Mouse (Mus musculus) left cerebral cortex, postnatal 14 days (tissue): ENCODE measurements at regions not wholly inside any gene's neighbourhood (a gene's known extent, or its start where the extent isn't known, plus 50 kb on each side); places are given as distances from the start of the nearest gene placed in this dataset.

ENCODE experiments used
- DNase-seq, 2 experiments: peaks; one replicate each; pipeline ENCODE4 v3.0.0; 2021 to 2022; ENCODE audit warnings: low spot score in 2 of 2, mixed read lengths in 1 of 2
- intact Hi-C: fragments of 180-260 bp; cut with DNase I; formaldehyde crosslinking; loops from one replicate; pipeline ENCODE4 v1.15.1; 2025

DNA sequence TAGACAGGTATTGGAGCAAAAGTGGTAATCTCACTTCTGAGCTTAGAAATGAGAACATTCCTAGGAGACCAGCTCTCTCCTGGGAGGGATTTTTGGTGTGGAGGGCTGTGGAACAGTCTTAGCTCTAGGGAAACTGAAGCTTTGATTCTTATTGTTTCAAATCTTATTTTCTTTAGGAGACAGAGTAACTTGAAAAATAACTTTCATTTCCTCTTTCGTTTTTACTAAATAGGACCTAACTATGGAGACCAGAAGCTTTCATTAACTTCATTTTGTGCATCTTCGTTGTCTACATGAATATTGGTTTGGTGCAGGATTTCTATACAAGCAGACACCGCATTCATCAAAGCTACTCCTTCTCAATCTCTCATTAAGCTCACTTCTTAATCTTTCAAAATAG is 1010.5 kb upstream of the Msl3l2 start:
- no peak for DNase-seq
- intact Hi-C loops: no loop called here

GRCm38 (mm10) chr10:55097225-55097624 is 1009.5 kb upstream of the Msl3l2 start:
- intact Hi-C loops: no loop called here
- DNase-seq: no peak

GRCm38 (mm10) chr10:55098278-55098677 is 1008.4 kb upstream of the Msl3l2 start:
- DNase-seq: no peak
- intact Hi-C loops: no loop called here

DNA sequence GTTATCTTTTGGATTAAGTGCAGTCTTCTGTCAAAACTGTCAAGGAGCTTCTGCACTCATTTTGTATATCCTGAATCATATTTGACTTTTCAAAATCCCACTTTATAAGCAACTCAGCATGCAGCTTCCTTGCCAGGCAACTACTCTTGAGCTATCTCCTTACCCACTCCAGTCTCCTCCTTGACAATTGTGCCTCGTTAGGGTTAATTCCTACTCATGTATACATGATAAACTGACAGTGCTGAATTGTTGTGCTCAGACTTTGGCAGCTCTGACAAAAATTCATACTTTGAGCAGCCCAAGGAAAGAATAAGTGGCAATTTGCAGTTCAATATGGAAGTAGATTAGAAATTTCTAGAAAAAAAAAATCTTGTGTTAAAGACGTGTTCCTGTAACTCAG is 994.5 kb upstream of the Msl3l2 start:
- no peak for DNase-seq
- intact Hi-C loops: no loop called here

- intact Hi-C loops: no loop called here
- no peak for DNase-seq
Measured at GRCm38 (mm10) chr10:55148190-55148589, 958.5 kb upstream of the Msl3l2 start.

- intact Hi-C loops: no loop called here
- no peak for DNase-seq
Measured at GRCm38 (mm10) chr10:55192176-55192575, 914.5 kb upstream of the Msl3l2 start.

DNA sequence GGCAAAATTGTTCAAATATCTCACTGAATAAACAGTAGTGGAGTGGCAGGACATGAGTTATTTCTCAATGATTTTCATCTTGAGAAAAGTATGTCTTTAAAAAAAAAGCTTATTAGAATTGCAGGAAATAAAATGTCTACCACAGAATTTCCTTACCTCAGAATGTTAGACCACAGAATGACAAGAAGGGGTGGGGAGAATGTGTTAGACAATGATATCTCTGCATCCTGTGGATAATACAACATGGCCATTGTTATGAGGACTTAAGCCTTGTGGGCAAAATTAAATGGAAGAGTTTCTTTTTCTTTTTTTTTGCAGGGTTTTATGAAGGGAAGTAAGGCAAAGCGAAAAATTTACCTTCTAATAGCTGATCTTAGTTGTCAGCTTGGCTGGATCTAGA is 912.6 kb upstream of the Msl3l2 start:
- intact Hi-C loops: no loop called here
- DNase-seq: no peak

GRCm38 (mm10) chr10:55195266-55195665 is 911.5 kb upstream of the Msl3l2 start:
- no peak for DNase-seq
- intact Hi-C loops: no loop called here

GRCm38 (mm10) chr10:55237156-55237555 is 869.6 kb upstream of the Msl3l2 start:
- intact Hi-C loops: no loop called here
- DNase-seq: no peak

DNA sequence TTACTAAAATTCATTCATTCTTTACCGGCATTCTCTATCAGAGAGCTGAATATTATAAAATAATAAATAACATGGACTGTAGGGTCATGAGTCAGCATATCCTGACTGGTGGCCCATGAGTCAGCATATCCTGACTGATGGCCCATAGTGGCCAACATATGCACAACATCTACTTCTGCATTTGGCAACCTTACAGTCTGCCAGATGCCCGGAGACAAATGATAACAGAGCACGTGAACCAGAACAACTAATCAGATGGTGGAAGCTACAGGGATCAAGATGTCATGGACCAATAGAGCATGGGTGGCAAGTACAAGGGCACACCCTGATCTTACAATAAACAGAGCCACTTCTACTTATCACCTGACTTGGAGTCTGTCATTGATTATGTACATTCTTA is 849.4 kb upstream of the Msl3l2 start:
- DNase-seq: no peak
- intact Hi-C loops: no loop called here

- DNase-seq: peak in 1 of 2 experiments; percentile 1
- intact Hi-C loops: no loop called here
Measured at GRCm38 (mm10) chr10:55300141-55300540, 806.6 kb upstream of the Msl3l2 start.

DNA sequence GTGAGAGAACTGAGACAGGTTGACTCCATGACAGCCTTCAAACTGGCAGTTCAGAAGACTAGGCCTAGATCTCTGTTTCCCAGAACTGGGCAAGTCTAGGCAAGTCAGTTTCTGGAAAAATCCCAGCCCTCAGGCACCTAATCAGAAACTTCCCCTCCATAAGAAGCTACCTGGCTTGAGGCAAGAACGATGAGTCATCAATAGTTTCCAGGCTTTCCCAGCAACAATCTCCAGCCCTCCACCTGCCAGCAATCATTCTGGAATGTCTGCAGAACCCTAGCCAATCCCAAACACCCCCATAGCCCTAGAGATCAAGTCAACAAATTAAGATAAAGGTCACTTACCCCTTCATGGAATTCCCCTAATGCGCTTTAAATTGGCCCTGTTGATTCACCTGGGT is 772.9 kb upstream of the Msl3l2 start:
- no peak for DNase-seq
- intact Hi-C loops: no loop called here

DNA sequence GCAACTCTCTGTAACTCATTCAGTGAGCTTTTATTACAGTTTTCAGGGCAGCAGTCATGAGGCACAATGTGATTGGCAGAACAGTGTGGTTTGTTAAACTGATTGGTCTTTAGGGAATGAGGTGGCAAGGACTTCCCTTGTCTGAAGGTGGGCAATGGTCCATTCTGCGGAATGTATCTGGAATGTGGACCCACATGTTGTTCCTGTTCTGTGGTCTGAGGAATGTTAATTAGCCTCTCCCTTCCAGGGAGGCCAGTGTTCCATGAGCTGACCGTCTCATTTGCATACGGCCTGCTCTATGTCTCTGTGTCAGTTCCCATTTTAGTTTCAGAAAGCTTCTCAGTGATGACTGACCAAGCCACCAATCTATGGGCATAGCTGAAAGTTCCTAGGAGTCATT is 770.7 kb upstream of the Msl3l2 start:
- no peak for DNase-seq
- intact Hi-C loops: no loop called here

- intact Hi-C loops: no loop called here
- no peak for DNase-seq
Measured at GRCm38 (mm10) chr10:55348071-55348470, 758.6 kb upstream of the Msl3l2 start.
